Mouse (Mus musculus) gastrocnemius, postnatal 36 days (tissue): ENCODE results near the gene Rmnd5b. TPM values are rescaled to one million over a fixed set of nuclear protein-coding genes. Genes with fewer than 3 reads are reported as not detected.
"Not testable (repeated sequence)": the region's sequence is repeated elsewhere in the genome, so short reads cannot be mapped to it uniquely, and the experiment has no call there.

Experiments used
- DNase-seq, 2 experiments: peaks; one replicate each; pipeline ENCODE4 v3.0.0; 2022
- intact Hi-C: fragments of 180-260 bp; cut with DNase I; formaldehyde crosslinking; loops from one replicate; pipeline ENCODE4 v1.15.1; 2025
- long read RNA-seq, 2 experiments: library from polyadenylated mRNA; stranded (forward); transcript quantifications; one replicate each; pipeline ENCODE4 v2.0.0; 2021
- total RNA-seq, 2 experiments: library from RNA; stranded (reverse); gene quantifications; 2 replicates each; pipeline ENCODE4 v1.2.3; 2021

Rmnd5b gene
- 10 to 100 TPM in 1 of 2 experiments, 1 to 10 TPM in 1; 8.5 to 12.1 TPM for total RNA-seq
- long read RNA-seq, experiment 1, transcript Rmnd5b-201 (10 exons, 1,946 nt), result major isoform, 14 of 22 reads
- long read RNA-seq, experiment 1, partial matches to known transcripts, result 3 of 22 reads
- long read RNA-seq, experiment 1, other reads (novel, unspliced or antisense), result 5 of 22 reads
- long read RNA-seq, experiment 2, transcript Rmnd5b-201 (10 exons, 1,946 nt), result major isoform, 27 of 32 reads
- long read RNA-seq, experiment 2, partial matches to known transcripts, result 1 of 32 reads
- long read RNA-seq, experiment 2, other reads (novel, unspliced or antisense), result 4 of 32 reads

DNA sequence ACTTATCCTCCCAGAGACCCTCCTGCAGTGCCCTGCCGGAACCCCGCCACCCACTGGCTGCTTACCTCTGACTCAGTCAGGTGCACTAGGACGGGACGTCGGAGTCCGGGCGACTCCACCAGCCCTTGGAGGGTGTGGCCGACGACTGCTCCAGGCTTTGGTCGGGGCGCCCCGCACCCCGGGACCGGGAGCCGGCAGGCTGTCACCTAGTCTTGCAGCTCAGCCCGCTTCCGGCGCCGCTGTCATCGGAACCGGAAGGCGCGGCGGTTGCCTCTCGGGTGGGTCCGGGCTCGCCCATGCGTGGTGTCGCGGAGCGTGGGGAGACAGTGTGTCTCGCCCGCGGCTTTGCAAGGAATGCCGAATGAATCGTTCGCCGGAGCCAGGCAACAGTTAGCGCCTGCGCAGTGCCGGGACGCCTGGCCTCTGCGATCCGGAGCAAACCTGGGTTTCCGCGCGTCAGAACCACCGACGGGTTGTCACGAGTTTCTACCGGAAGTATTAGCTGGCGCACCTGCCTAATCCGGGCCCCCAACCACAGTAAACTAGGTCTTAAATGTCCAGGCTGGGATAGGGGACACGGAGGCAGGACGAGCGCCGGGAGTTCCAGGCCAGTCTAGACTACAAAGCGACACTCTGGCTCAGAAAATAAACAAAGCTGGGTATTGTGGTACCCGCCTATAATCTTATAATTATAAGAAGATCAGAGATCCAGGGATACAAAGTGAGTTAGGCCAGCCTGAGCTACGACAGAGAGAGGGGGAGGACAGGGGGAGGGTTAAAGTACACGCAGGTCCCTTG lies at the start of gene Rmnd5b:
Rmnd5b (minus strand) TSS at position 372 of the 798 bp plus-strand sequence.
- intact Hi-C loops, result no loop called here

DNA sequence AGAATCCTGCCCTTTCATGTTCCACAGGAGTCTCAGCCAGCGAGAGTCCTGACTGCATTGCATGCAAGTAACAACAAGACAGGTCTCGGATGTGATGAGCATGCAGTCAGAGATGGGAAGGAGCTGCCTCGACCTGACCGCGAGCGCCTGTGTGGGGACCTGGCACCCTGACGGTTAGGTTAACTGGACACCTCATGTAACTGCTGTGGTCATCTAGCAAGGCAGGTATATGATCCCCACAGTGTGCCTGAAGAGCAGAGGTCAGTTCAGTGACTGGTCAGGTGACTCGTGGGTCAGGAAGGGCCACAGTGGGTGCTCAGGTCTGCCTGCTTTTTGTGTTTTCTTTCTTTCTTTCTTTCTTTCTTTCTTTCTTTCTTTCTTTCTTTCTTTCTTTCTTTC lies 46.3 kb upstream of the Rmnd5b start:
- intact Hi-C loops, result loop anchor here (1.0 kb wide), 1 partner anchor 65 kb away; no protein-coding TSS in a partner anchor
- no peak for DNase-seq

More for the DNA sequence above, at the start of gene Rmnd5b:
- DNase-seq, result peak; percentile 83 to 88

DNA sequence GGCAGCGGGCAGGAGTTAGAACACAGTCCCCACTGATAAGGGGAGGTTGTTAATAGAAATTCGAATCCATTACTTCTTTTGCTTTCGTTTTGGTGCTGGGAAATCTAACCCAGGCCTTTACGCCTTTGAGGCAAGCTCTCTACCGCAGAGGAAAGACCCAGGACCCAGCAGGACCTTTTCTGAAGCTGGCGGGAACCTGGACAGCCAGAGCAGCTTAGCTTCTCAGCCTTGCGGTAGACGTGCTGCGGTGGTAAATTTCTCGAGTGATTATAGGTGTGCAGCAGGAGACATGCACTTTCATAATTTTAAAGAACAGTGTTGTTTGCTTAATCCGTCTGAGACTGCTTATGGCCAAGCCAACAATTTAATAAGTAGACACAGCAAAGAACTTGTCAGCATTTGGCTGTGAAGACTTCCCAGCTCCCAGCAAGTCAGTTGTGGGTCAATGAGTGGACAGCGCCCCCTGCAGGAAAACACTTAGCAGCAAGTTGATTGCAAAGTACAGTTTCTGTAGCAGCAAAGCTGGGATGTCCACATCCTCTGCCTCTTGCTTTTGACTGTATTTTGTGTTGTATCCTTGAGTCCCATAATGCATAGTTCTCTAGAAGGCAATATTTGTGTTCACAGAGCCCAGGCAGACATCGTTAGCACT lies 45.8 kb upstream of the Rmnd5b start:
- intact Hi-C loops, result loop anchor here (1.0 kb wide), 1 partner anchor 64 kb away; no protein-coding TSS in a partner anchor

GRCm38 (mm10) chr11:51679466-51679865 lies 43.8 kb upstream of the Rmnd5b start:
- no peak for DNase-seq
- intact Hi-C loops, result no loop called here

More for the DNA sequence above, 45.8 kb upstream of the Rmnd5b start:
- peak; percentile 78 to 85 for DNase-seq

- DNase-seq, result no peak
- intact Hi-C loops, result no loop called here
Observed at GRCm38 (mm10) chr11:51677737-51678418, 42.2 kb upstream of the Rmnd5b start.

DNA sequence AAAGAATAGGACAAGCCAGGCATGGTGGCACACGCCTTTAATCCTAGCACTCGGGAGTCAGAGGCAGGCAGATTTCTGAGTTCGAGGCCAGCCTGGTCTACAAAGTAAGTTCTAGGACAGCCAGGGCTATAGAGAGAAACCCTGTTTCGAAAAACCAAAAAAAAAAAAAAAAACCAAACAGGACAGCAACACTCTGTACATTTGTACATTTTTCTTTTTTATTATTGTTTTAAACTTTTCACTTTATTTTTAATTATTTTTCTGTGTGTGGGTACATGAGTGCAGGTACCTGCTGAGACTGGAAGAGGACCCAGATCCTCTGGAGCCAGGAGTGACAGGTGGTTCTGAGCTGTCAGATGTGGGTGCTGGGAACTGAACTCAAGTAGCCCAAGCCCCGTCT lies 39.7 kb upstream of the Rmnd5b start:
- intact Hi-C loops, result no loop called here
- DNase-seq, result no peak

- no peak for DNase-seq
- intact Hi-C loops, result no loop called here
Observed at GRCm38 (mm10) chr11:51673291-51673690, 37.6 kb upstream of the Rmnd5b start.

- DNase-seq, result no peak
- intact Hi-C loops, result no loop called here
Observed at GRCm38 (mm10) chr11:51671376-51671775, 35.7 kb upstream of the Rmnd5b start.

GRCm38 (mm10) chr11:51670846-51671245 lies 35.1 kb upstream of the Rmnd5b start:
- intact Hi-C loops, result no loop called here

DNA sequence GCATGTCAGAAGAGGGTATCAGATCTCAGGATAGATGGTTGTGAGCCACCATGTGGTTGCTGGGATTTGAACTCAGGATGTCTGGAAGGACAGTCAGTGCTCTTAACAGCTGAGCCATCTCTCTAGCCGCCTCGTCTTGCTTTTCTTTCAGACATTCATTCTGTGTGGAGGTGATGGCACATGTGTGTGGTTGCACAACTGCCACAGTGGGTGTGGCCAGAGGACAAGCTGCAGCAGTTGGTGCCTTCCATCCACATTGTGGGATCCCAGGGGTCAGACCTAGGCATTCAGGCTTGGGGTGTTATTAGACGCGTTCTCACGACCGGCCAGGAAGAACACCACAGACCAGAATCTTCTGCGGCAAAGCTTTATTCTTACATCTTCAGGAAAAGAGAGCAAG lies 29.1 kb upstream of the Rmnd5b start:
- intact Hi-C loops, DNase-seq: not testable (repeated sequence)

More at GRCm38 (mm10) chr11:51670846-51671245, 35.1 kb upstream of the Rmnd5b start:
- no peak for DNase-seq

DNA sequence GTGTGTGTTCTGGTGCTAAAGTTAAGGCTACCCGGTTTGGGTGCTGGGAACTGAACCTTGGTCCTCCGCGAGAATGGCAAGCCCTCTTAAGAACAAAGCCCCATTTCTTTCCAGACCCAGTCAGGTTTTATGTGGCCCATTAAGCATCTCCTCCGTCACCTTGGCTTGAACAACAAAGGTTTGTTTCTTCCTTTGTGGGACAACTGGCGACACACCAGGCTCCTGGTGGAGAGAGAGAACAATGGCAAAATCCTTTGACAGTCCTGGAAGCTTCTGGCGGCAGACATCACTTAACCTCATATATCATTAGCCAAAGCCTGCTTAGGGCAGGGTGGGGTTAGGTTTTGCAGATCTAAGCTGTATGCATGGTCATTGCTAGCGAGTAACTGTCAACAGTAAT lies 26.9 kb upstream of the Rmnd5b start:
- intact Hi-C loops, result no loop called here
- DNase-seq, result no peak

DNA sequence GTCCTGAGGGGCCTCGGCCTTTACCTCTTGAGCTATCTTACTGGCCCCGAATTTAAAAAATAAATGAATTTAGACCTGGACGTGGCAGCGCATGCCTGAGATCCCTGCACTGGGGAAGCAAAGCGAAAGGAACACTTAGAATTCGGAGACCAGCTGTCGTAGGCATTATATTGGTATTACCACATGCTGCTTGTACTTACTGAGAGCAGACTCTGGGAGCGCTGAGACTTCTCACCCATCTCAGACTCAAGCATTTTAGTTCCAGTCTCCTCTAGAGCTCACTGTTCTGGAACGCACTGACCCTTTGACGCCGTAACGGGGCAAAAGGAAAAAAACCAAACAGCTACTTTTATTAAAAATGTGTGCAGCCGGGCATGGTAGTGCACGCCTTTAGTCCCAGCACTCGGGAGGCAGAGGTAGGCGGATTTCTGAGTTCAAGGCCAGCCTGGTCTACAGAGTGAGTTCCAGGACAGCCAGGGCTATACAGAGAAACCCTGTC lies 26.2 kb upstream of the Rmnd5b start:
- intact Hi-C loops, result no loop called here
- no peak for DNase-seq

- DNase-seq, result no peak
- intact Hi-C loops, result no loop called here
Observed at GRCm38 (mm10) chr11:51658705-51659104, 23.0 kb upstream of the Rmnd5b start.

- DNase-seq, result no peak
- intact Hi-C loops, result no loop called here
Observed at GRCm38 (mm10) chr11:51658291-51658690, 22.6 kb upstream of the Rmnd5b start.

DNA sequence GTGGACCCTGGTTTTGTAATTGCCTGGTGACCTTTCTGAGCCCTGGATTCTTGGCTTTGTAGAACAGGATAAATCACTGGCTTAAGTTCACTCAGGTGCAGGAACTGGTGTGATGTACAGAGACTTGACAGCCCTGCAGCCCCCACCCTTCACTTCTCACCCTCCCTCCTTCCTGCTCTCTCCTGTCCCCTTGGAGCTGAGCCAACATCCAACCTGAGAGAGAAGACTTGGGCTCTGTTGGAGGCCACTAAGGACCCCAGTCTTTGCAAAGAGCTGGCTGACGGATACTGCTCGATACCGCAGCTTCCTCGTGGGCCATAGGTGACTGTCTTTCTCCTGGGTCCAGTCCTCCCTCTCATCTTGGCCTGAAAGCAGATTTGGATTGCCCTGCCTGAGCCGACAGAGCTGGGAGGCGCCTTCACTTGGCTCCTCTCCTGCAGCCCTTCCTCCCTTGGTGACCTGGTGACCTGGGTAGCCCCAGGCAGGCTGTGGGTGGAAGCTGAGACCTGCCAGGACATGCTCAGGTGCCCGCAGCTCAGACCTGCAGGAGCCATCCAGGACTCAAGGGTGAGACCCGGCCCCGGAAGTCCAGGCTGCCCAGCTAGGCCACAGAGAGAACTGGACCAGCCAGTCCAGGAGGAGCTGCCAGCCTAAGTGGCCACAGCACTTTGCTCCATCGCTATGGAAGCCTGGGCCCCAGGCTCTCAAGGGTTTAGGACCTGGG lies 21.3 kb upstream of the Rmnd5b start:
- no peak for DNase-seq
- intact Hi-C loops, result no loop called here

- intact Hi-C loops, result no loop called here
- DNase-seq, result no peak
Observed at GRCm38 (mm10) chr11:51654891-51655290, 19.2 kb upstream of the Rmnd5b start.

DNA sequence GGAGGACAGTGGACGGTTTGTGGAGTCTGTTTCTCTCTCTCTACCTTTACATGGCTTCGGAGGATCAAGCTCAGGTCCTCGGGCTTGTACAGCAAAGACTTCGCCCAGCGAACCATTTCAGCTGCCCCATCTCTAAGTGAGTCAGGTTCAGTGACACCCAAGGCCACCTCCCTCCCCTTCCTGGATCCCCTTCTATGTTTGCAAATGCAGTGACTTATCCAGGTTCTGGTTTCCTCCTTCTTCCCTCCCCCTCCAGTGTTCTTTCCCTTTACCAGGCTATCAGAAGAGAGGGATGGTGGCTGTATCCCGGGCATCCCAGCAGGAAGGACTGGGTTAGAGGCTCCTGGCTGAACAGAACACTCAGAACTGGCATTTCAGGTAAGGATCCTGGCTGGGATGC lies 18.0 kb upstream of the Rmnd5b start:
- intact Hi-C loops, result no loop called here
- no peak for DNase-seq

DNA sequence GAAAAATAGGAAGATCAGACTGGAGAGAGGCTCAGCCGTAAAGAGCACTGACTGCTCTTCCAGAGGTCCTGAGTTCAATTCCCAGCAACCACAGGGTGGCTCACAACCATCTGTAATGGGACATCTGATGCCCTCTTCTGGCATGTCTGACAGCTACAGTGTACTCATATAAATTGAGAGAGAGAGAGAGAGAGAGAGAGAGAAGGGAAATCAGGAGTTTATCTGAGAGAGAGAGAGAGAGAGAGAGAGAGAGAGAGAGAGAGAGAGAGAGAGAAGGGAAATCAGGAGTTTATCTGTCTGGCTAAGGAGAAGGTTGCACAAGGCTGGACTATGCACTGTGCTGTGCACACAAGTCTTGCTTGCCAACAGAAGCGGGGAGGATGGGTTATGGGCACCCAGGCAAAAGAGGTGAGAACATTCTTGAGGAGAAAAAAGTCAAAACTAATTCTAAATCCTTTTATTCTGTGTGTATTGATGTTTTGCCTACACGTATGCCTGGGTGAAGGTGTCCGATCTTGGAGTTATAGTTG lies 17.3 kb upstream of the Rmnd5b start:
- DNase-seq, result no peak
- intact Hi-C loops, result no loop called here
